Mouse (Mus musculus): ENCODE results near the gene Acp2.

- TF ChIP-seq CTCF (IDR thresholded peaks at IDR 0.05; ENCODE audit: low read depth, low read length), result no peak
- no peak for TF ChIP-seq POLR2A (IDR thresholded peaks at IDR 0.05; ENCODE audit: borderline replicate concordance, low read depth, low read length)
Observed at GRCm38 (mm10) chr2:91223614-91224013, 20.9 kb downstream of the Acp2 start.

All from bone marrow macrophage, adult 2 months (primary cell).